Mouse (Mus musculus): Measurements from ENCODE around the gene Cep85l. TPM values are rescaled to one million over a fixed set of nuclear protein-coding genes. Genes with fewer than 3 reads are reported as not detected.

Gene Cep85l
- polyA plus RNA-seq, 1 experiment from 2014 or later: 5.3 TPM

- Histone ChIP-seq H3K4me1 (no peaks in the 10 kb centered on the region), H3K4me2 (no peak overlapping the region), H3K36me3 (replicated peaks) (no peaks in the 10 kb centered on the region), H3K27me3 (no peaks in the 10 kb centered on the region), H3K4me3 (replicated peaks) (no peak overlapping the region), H3K9me3 (no peaks in the 10 kb centered on the region), H3K9ac (no peak overlapping the region), H3K27ac (no peak overlapping the region)
- no peak for ATAC-seq (ENCODE audit: low FRiP score)
- 85% methylated on average over 5 of the region's 5 CpGs for WGBS
Measured at GRCm38 (mm10) chr10:53385438-53385837, 5.7 kb upstream of the Cep85l start.

GRCm38 (mm10) chr10:53384896-53385295, 5.1 kb upstream of the Cep85l start:
- Histone ChIP-seq H3K36me3 (replicated peaks) (no peaks in the 10 kb centered on the region), H3K4me3 (replicated peaks) (no peak overlapping the region), H3K27me3 (no peaks in the 10 kb centered on the region), H3K27ac (no peak overlapping the region), H3K4me1 (peaks cover 5% of the 10 kb centered on the region; the same call in 1 of the 2 replicates), H3K4me2 (no peak overlapping the region), H3K9me3 (no peaks in the 10 kb centered on the region), H3K9ac (no peak overlapping the region)
- no peak for ATAC-seq (ENCODE audit: low FRiP score)
- 90% methylated on average over 1 of the region's 1 CpGs for WGBS

- Histone ChIP-seq H3K36me3 (replicated peaks) (no peaks in the 10 kb centered on the region), H3K27ac (no peak overlapping the region), H3K9ac (no peak overlapping the region), H3K27me3 (no peaks in the 10 kb centered on the region), H3K4me3 (replicated peaks) (no peak overlapping the region), H3K4me2 (no peak overlapping the region), H3K4me1 (peaks cover 14% of the 10 kb centered on the region), H3K9me3 (no peaks in the 10 kb centered on the region)
- 72% methylated on average over 7 of the region's 7 CpGs for WGBS
- ATAC-seq (ENCODE audit: low FRiP score): no peak
Measured at GRCm38 (mm10) chr10:53382696-53383365, 3.1 kb upstream of the Cep85l start.

GRCm38 (mm10) chr10:53378981-53379708, 602 bp downstream of the Cep85l start:
- no peaks in the 10 kb centered on the region for H3K9me3 ChIP-seq

GRCm38 (mm10) chr10:53378296-53378695, 1.5 kb downstream of the Cep85l start:
- H3K4me1 ChIP-seq: peaks cover 23% of the 10 kb centered on the region
- H3K4me2 ChIP-seq: peak overlapping the region; percentile 73
- H3K27me3 ChIP-seq: no peaks in the 10 kb centered on the region
- no peak for ATAC-seq (ENCODE audit: low FRiP score)
- 84% methylated on average over 6 of the region's 6 CpGs for WGBS
- no peak overlapping the region for H3K27ac ChIP-seq
- no peaks in the 10 kb centered on the region for H3K36me3 ChIP-seq (replicated peaks)
- H3K9me3 ChIP-seq: no peaks in the 10 kb centered on the region
- H3K9ac ChIP-seq: no peak overlapping the region
- H3K4me3 ChIP-seq (replicated peaks): peak overlapping the region; percentile 90

More at GRCm38 (mm10) chr10:53378981-53379708, 602 bp downstream of the Cep85l start:
- peak; percentile 85 for ATAC-seq (ENCODE audit: low FRiP score)
- peak overlapping the region; percentile 90 for H3K4me3 ChIP-seq (replicated peaks)
- peak overlapping the region; percentile 96 for H3K27ac ChIP-seq
- H3K4me1 ChIP-seq: peaks cover 23% of the 10 kb centered on the region
- WGBS: under 1% methylated on average over 58 of the region's 59 CpGs
- H3K9ac ChIP-seq: peak overlapping the region; percentile 97
- no peaks in the 10 kb centered on the region for H3K27me3 ChIP-seq
- no peaks in the 10 kb centered on the region for H3K36me3 ChIP-seq (replicated peaks)
- H3K4me2 ChIP-seq: peak overlapping the region; percentile 73

GRCm38 (mm10) chr10:53377096-53377495, 2.7 kb downstream of the Cep85l start:
- H3K36me3 ChIP-seq (replicated peaks): no peaks in the 10 kb centered on the region; the same call in 1 of the 2 replicates
- H3K27me3 ChIP-seq: no peaks in the 10 kb centered on the region
- H3K9me3 ChIP-seq: no peaks in the 10 kb centered on the region
- ATAC-seq (ENCODE audit: low FRiP score): no peak
- peaks cover 23% of the 10 kb centered on the region for H3K4me1 ChIP-seq
- 0 out of 2 replicates have a peak overlapping the region, but pooled peaks have one; percentile 2 for H3K4me2 ChIP-seq
- no peak overlapping the region for H3K4me3 ChIP-seq (replicated peaks)
- no peak overlapping the region for H3K27ac ChIP-seq
- H3K9ac ChIP-seq: no peak overlapping the region

GRCm38 (mm10) chr10:53373885-53374578, 5.7 kb downstream of the Cep85l start:
- Histone ChIP-seq H3K27ac (no peak overlapping the region), H3K27me3 (no peaks in the 10 kb centered on the region), H3K36me3 (replicated peaks) (peaks cover 7% of the 10 kb centered on the region; the same call in 1 of the 2 replicates), H3K4me2 (no peak overlapping the region), H3K4me3 (replicated peaks) (no peak overlapping the region), H3K4me1 (peaks cover 18% of the 10 kb centered on the region), H3K9ac (no peak overlapping the region), H3K9me3 (peaks cover 13% of the 10 kb centered on the region)
- 89% methylated on average over 6 of the region's 6 CpGs for WGBS
- no peak for ATAC-seq (ENCODE audit: low FRiP score)

GRCm38 (mm10) chr10:53367265-53367664, 12.5 kb downstream of the Cep85l start:
- no peak overlapping the region for H3K9ac ChIP-seq
- peaks cover 17% of the 10 kb centered on the region for H3K9me3 ChIP-seq
- H3K4me3 ChIP-seq (replicated peaks): no peak overlapping the region
- H3K4me1 ChIP-seq: no peaks in the 10 kb centered on the region
- no peak overlapping the region for H3K27ac ChIP-seq
- no peaks in the 10 kb centered on the region for H3K27me3 ChIP-seq
- peaks cover 11% of the 10 kb centered on the region; the same call in 1 of the 2 replicates for H3K36me3 ChIP-seq (replicated peaks)
- H3K4me2 ChIP-seq: no peak overlapping the region
- no peak for ATAC-seq (ENCODE audit: low FRiP score)
- WGBS: 90% methylated on average over 2 of the region's 2 CpGs

- no peak for ATAC-seq (ENCODE audit: low FRiP score)
- Histone ChIP-seq H3K27ac (no peak overlapping the region), H3K36me3 (replicated peaks) (0 out of 2 replicates have a peak, but pooled peaks cover 3% of the 10 kb centered on the region), H3K9ac (no peak overlapping the region), H3K4me2 (no peak overlapping the region), H3K9me3 (0 out of 2 replicates have a peak, but pooled peaks cover 4% of the 10 kb centered on the region), H3K4me3 (replicated peaks) (no peak overlapping the region), H3K4me1 (no peaks in the 10 kb centered on the region), H3K27me3 (no peaks in the 10 kb centered on the region)
Measured at GRCm38 (mm10) chr10:53364311-53364710, 15.4 kb downstream of the Cep85l start.

GRCm38 (mm10) chr10:53359016-53359415, 20.7 kb downstream of the Cep85l start:
- WGBS: 92% methylated on average over 3 of the region's 3 CpGs
- no peaks in the 10 kb centered on the region for H3K4me1 ChIP-seq
- 0 out of 2 replicates have a peak, but pooled peaks cover 4% of the 10 kb centered on the region for H3K9me3 ChIP-seq
- H3K36me3 ChIP-seq (replicated peaks): peaks cover 12% of the 10 kb centered on the region
- no peak overlapping the region for H3K27ac ChIP-seq
- no peak overlapping the region for H3K4me3 ChIP-seq (replicated peaks)
- no peaks in the 10 kb centered on the region for H3K27me3 ChIP-seq
- H3K9ac ChIP-seq: no peak overlapping the region
- no peak overlapping the region for H3K4me2 ChIP-seq
- no peak for ATAC-seq (ENCODE audit: low FRiP score)

- H3K36me3 ChIP-seq (replicated peaks): peaks cover 11% of the 10 kb centered on the region
- H3K4me2 ChIP-seq: no peak overlapping the region
- H3K9me3 ChIP-seq: no peaks in the 10 kb centered on the region
- H3K4me1 ChIP-seq: no peaks in the 10 kb centered on the region
- no peak overlapping the region for H3K27ac ChIP-seq
- H3K9ac ChIP-seq: no peak overlapping the region
- WGBS: 85% methylated on average over 3 of the region's 3 CpGs
- ATAC-seq (ENCODE audit: low FRiP score): no peak
- H3K27me3 ChIP-seq: no peaks in the 10 kb centered on the region
- H3K4me3 ChIP-seq (replicated peaks): no peak overlapping the region
Measured at GRCm38 (mm10) chr10:53353665-53354064, 26.1 kb downstream of the Cep85l start.

- H3K9me3 ChIP-seq: no peaks in the 10 kb centered on the region
- H3K27ac ChIP-seq: no peak overlapping the region
- 83% methylated on average over 1 of the region's 1 CpGs for WGBS
- no peaks in the 10 kb centered on the region for H3K4me1 ChIP-seq
- H3K4me2 ChIP-seq: no peak overlapping the region
- no peak for ATAC-seq (ENCODE audit: low FRiP score)
- 0 out of 2 replicates have a peak, but pooled peaks cover 5% of the 10 kb centered on the region for H3K36me3 ChIP-seq (replicated peaks)
- H3K27me3 ChIP-seq: no peaks in the 10 kb centered on the region
- no peak overlapping the region for H3K4me3 ChIP-seq (replicated peaks)
- no peak overlapping the region for H3K9ac ChIP-seq
Measured at GRCm38 (mm10) chr10:53349254-53349653, 30.5 kb downstream of the Cep85l start.

Measured in forebrain, embryonic 12.5 days (tissue).